Mouse (Mus musculus): Measurements from ENCODE around the gene Tbk1. TPM values are rescaled to one million over a fixed set of nuclear protein-coding genes. Genes with fewer than 3 reads are reported as not detected.
A peak's percentile ranks its signal among the peaks of the same experiment; 100 is the strongest.

Tbk1 gene
- total RNA-seq, 2 experiments from 2014 or later, result 36.7 to 47.6 TPM

GRCm38 (mm10) chr10:121547162-121547561, 39.4 kb downstream of the Tbk1 start:
- no peak for DNase-seq (ENCODE audit: low spot score in 2 of 2)

GRCm38 (mm10) chr10:121543577-121543976, 43.0 kb downstream of the Tbk1 start:
- DNase-seq (ENCODE audit: low spot score in 2 of 2), result no peak

GRCm38 (mm10) chr10:121542156-121542555, 44.4 kb downstream of the Tbk1 start:
- DNase-seq (ENCODE audit: low spot score in 2 of 2), result no peak

GRCm38 (mm10) chr10:121534995-121535394, 51.6 kb downstream of the Tbk1 start:
- DNase-seq (ENCODE audit: low spot score in 2 of 2), result no peak

GRCm38 (mm10) chr10:121533137-121533872, 53.3 kb downstream of the Tbk1 start:
- peak; percentile 23 to 50 for DNase-seq (ENCODE audit: low spot score in 2 of 2)

- no peak for DNase-seq (ENCODE audit: low spot score in 2 of 2)
Observed at GRCm38 (mm10) chr10:121531541-121531940, 55.0 kb downstream of the Tbk1 start.

GRCm38 (mm10) chr10:121530365-121531003, 56.1 kb downstream of the Tbk1 start:
- no peak for DNase-seq (ENCODE audit: low spot score in 2 of 2)

GRCm38 (mm10) chr10:121529261-121529660, 57.3 kb downstream of the Tbk1 start:
- no peak for DNase-seq (ENCODE audit: low spot score in 2 of 2)

- no peak for DNase-seq (ENCODE audit: low spot score in 2 of 2)
Observed at GRCm38 (mm10) chr10:121528470-121528869, 58.1 kb downstream of the Tbk1 start.

GRCm38 (mm10) chr10:121527114-121527513, 59.5 kb downstream of the Tbk1 start:
- no peak for DNase-seq (ENCODE audit: low spot score in 2 of 2)

- DNase-seq (ENCODE audit: low spot score in 2 of 2), result no peak
Observed at GRCm38 (mm10) chr10:121520923-121521585, 65.5 kb downstream of the Tbk1 start.

- DNase-seq (ENCODE audit: low spot score in 2 of 2), result no peak
Observed at GRCm38 (mm10) chr10:121519710-121520109, 66.9 kb downstream of the Tbk1 start.

GRCm38 (mm10) chr10:121516008-121516600, 70.5 kb downstream of the Tbk1 start:
- peak; percentile 82 to 91 for DNase-seq (ENCODE audit: low spot score in 2 of 2)

GRCm38 (mm10) chr10:121509751-121510643, 76.6 kb downstream of the Tbk1 start:
- DNase-seq (ENCODE audit: low spot score in 2 of 2), result no peak

GRCm38 (mm10) chr10:121507755-121508544, 78.6 kb downstream of the Tbk1 start:
- no peak for DNase-seq (ENCODE audit: low spot score in 2 of 2)

GRCm38 (mm10) chr10:121506731-121507583, 79.6 kb downstream of the Tbk1 start:
- peak in 1 of 2 experiments; percentile 50 for DNase-seq (ENCODE audit: low spot score in 2 of 2)

GRCm38 (mm10) chr10:121505929-121506328, 80.7 kb downstream of the Tbk1 start:
- no peak for DNase-seq (ENCODE audit: low spot score in 2 of 2)

- DNase-seq (ENCODE audit: low spot score in 2 of 2), result peak; percentile 57 to 60
Observed at GRCm38 (mm10) chr10:121504973-121505911, 81.3 kb downstream of the Tbk1 start.

Measured in adrenal gland, adult 18-20 months (tissue).